Mouse (Mus musculus) myocyte (in vitro differentiated cells): ENCODE results near the gene Chuk. TPM values are rescaled to one million over a fixed set of nuclear protein-coding genes. Genes with fewer than 3 reads are reported as not detected.
"Not testable (repeated sequence)": the region's sequence is repeated elsewhere in the genome, so short reads cannot be mapped to it uniquely, and the experiment has no call there.

Experiments used
- H3K27me3 ChIP-seq: one replicate; pipeline ENCODE4 v1.6.1; 2011; ENCODE audit not compliant: control insufficient read depth, insufficient read depth, insufficient read length
- H3K36me3 ChIP-seq: one replicate; pipeline ENCODE4 v1.6.1; 2011; ENCODE audit not compliant: control insufficient read depth, insufficient read depth
- H3K4me2 ChIP-seq: one replicate; pipeline ENCODE4 v1.6.1; 2011; ENCODE audit warnings: low read depth, control low read depth
- H3K4me3 ChIP-seq: one replicate; pipeline ENCODE4 v1.5.1; 2011; ENCODE audit warnings: mild to moderate bottlenecking, control low read depth, moderate library complexity
- H3K79me2 ChIP-seq: one replicate; pipeline ENCODE4 v1.6.1; 2011; ENCODE audit not compliant: control insufficient read depth, insufficient read depth
- H3ac ChIP-seq: one replicate; pipeline ENCODE4 v1.6.1; 2011; ENCODE audit not compliant: control insufficient read depth, insufficient read length
- CEBPB ChIP-seq: IDR thresholded peaks from 2 replicates; pipeline ENCODE4 v1.6.1; 2011; ENCODE audit warnings: mild to moderate bottlenecking, moderate library complexity; ENCODE audit not compliant: poor library complexity, insufficient read depth, severe bottlenecking
- E2F4 ChIP-seq: IDR thresholded peaks from one replicate; pipeline ENCODE4 v1.6.1; 2011; ENCODE audit warnings: mild to moderate bottlenecking, control low read depth, moderate library complexity; ENCODE audit not compliant: insufficient read depth
- MAX ChIP-seq: IDR thresholded peaks from one replicate; pipeline ENCODE4 v1.6.1; 2011; ENCODE audit warnings: low read depth, mild to moderate bottlenecking, control low read depth
- MYOD1 ChIP-seq, 3 experiments: IDR thresholded peaks; one replicate each; pipeline ENCODE4 v1.6.1; 2011; ENCODE audit warnings: control low read depth in 2 of 3, low read depth in 2 of 3, mild to moderate bottlenecking in 2 of 3, moderate library complexity in 1 of 3; ENCODE audit not compliant: insufficient read length in 2 of 3, control insufficient read depth in 1 of 3
- MYOG ChIP-seq, 3 experiments: IDR thresholded peaks; one replicate each; pipeline ENCODE4 v1.6.1; 2011; ENCODE audit warnings: control low read depth in 2 of 3, low read depth in 2 of 3, mild to moderate bottlenecking in 2 of 3; ENCODE audit not compliant: insufficient read length in 2 of 3, control insufficient read depth in 1 of 3, insufficient read depth in 1 of 3
- POLR2A ChIP-seq: IDR thresholded peaks from one replicate; pipeline ENCODE4 v1.6.1; 2011; ENCODE audit warnings: low read depth, mild to moderate bottlenecking, control low read depth, moderate library complexity; ENCODE audit not compliant: insufficient read length
- POLR2AphosphoS2 ChIP-seq: IDR thresholded peaks from one replicate; pipeline ENCODE4 v1.6.1; 2011; ENCODE audit warnings: low read depth, control low read depth; ENCODE audit not compliant: insufficient read length
- REST ChIP-seq: IDR thresholded peaks from one replicate; pipeline ENCODE4 v1.6.1; 2011; ENCODE audit warnings: mild to moderate bottlenecking, control low read depth, moderate library complexity; ENCODE audit not compliant: insufficient read depth, insufficient read length
- SRF ChIP-seq: IDR thresholded peaks from one replicate; pipeline ENCODE4 v1.6.1; 2011; ENCODE audit warnings: low read depth; ENCODE audit not compliant: control insufficient read depth, insufficient read length
- TCF12 ChIP-seq: IDR thresholded peaks from one replicate; pipeline ENCODE4 v1.6.1; 2011; ENCODE audit warnings: mild to moderate bottlenecking, control low read depth; ENCODE audit not compliant: poor library complexity, insufficient read depth, severe bottlenecking
- TCF3 ChIP-seq: IDR thresholded peaks from one replicate; pipeline ENCODE4 v1.6.1; 2011; ENCODE audit warnings: low read depth, control low read depth; ENCODE audit not compliant: insufficient read length
- USF1 ChIP-seq: IDR thresholded peaks from one replicate; pipeline ENCODE4 v1.6.1; 2011; ENCODE audit warnings: low read depth, mild to moderate bottlenecking, control low read depth, moderate library complexity
- polyA plus RNA-seq: library from polyadenylated mRNA; unstranded; fragments of >200 nt; fragmentation: generic; extraction: Trizol; gene quantifications from one replicate; pipeline ENCODE4 v1.2.1, GENCODE M21; 2012; ENCODE audit warnings: missing spikeins

Gene Chuk
- polyA plus RNA-seq, 1 experiment: 12.2 TPM

- no peak for TF ChIP-seq MAX
- TF ChIP-seq E2F4: no peak
- TF ChIP-seq USF1: no peak
- TF ChIP-seq TCF3: no peak
- no peak for TF ChIP-seq MYOD1 (IDR thresholded peaks at IDR 0.05; ENCODE audit: control insufficient read depth in 1 of 3, insufficient read length in 2 of 3, low read depth in 2 of 3)
- TF ChIP-seq MYOG (IDR thresholded peaks at IDR 0.05; ENCODE audit: control insufficient read depth in 1 of 3, insufficient read depth in 1 of 3, insufficient read length in 2 of 3, low read depth in 2 of 3): no peak
- TF ChIP-seq SRF: no peak
- no peak for TF ChIP-seq TCF12
- TF ChIP-seq CEBPB: no peak
- no peak for TF ChIP-seq POLR2A
- no peak for TF ChIP-seq POLR2AphosphoS2
- no peak for TF ChIP-seq REST
- H3K27me3 ChIP-seq: no peaks in the 10 kb centered on the region
- peaks cover 32% of the 10 kb centered on the region for H3K36me3 ChIP-seq
- no peak overlapping the region for H3ac ChIP-seq
- H3K4me3 ChIP-seq: no peak overlapping the region
- H3K4me2 ChIP-seq: no peak overlapping the region
- peaks cover under 1% of the 10 kb centered on the region for H3K79me2 ChIP-seq
Measured at GRCm38 (mm10) chr19:44127729-44128497, 20.6 kb upstream of the Chuk start.

DNA sequence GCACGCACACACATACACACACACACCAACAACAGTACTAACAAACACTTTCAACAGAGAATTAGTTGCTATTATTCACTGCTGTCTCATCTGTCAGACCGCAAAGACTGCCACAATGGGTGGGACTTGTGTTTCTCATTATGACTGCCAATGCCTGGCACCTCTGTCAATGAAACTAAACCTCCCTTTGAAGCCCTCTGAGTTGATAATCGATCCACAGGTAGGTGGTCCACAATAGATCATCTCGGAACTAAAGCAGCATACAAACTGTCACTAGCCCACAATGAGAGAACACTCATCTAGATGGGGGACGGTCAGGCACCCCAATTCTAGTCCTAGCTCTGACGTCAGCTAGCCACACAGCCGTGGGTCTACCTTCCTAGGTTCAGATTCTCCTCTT, 13.9 kb upstream of the Chuk start:
- H3K36me3 ChIP-seq: peaks cover 47% of the 10 kb centered on the region
- no peak overlapping the region for H3K4me3 ChIP-seq
- no peak for TF ChIP-seq TCF3
- no peak for TF ChIP-seq SRF
- TF ChIP-seq E2F4: no peak
- TF ChIP-seq MYOG (IDR thresholded peaks at IDR 0.05; ENCODE audit: control insufficient read depth in 1 of 3, insufficient read depth in 1 of 3, insufficient read length in 2 of 3, low read depth in 2 of 3): no peak
- TF ChIP-seq MAX: no peak
- TF ChIP-seq MYOD1 (IDR thresholded peaks at IDR 0.05; ENCODE audit: control insufficient read depth in 1 of 3, insufficient read length in 2 of 3, low read depth in 2 of 3): no peak
- H3K4me2 ChIP-seq: no peak overlapping the region
- no peak overlapping the region for H3ac ChIP-seq
- H3K79me2 ChIP-seq: no peaks in the 10 kb centered on the region
- H3K27me3 ChIP-seq: no peaks in the 10 kb centered on the region

DNA sequence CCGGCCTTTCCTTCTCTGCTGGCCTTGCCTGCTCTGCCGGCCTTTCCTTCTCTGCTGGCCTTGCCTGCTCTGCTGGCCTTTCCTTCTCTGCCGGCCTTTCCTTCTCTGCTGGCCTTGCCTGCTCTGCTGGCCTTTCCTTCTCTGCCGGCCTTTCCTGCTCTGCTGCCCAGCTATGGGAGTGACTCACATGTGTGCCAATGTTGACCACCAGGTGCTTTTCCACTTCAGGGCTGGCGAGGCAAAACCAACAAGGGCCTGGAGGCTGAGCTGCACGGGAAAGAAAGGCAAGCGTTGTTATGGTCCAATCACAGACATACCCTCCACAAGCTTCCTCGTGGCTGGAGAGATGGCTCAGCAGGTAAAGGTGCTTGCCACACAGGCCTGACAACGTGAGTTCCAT, 13.4 kb upstream of the Chuk start:
- not testable (repeated sequence) for H3ac ChIP-seq, H3K79me2 ChIP-seq, H3K4me3 ChIP-seq, H3K4me2 ChIP-seq, H3K27me3 ChIP-seq
- H3K36me3 ChIP-seq: peaks cover 51% of the 10 kb centered on the region

DNA sequence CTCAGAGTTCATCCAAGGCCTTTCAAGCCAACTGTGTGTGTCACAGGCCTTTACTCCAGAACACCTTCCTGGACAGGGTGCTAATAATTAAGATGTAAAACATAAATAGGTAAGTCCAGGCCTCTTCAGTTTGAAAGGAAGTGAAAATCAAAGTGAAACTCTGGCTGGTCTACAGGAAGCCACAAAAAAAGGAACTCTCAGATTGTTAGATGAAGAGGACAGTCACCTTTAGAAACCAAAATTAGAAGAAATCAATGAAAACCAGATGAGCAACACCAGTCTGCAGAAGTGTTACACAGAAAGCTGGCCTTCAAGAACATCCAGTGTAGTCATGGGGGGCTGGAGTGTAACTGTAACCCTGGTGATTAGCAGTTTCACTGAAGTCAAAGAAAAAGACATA, 10.5 kb upstream of the Chuk start:
- Histone ChIP-seq H3K27me3 (no peaks in the 10 kb centered on the region), H3K4me2 (no peak overlapping the region), H3ac (no peak overlapping the region), H3K36me3 (peaks cover 39% of the 10 kb centered on the region), H3K4me3 (no peak overlapping the region), H3K79me2 (no peaks in the 10 kb centered on the region)
- TF ChIP-seq CEBPB (no peak), MYOD1 (IDR thresholded peaks at IDR 0.05; ENCODE audit: control insufficient read depth in 1 of 3, insufficient read length in 2 of 3, low read depth in 2 of 3) (no peak), MYOG (IDR thresholded peaks at IDR 0.05; ENCODE audit: control insufficient read depth in 1 of 3, insufficient read depth in 1 of 3, insufficient read length in 2 of 3, low read depth in 2 of 3) (no peak), USF1 (no peak), MAX (no peak), SRF (no peak), POLR2A (no peak), E2F4 (no peak), TCF12 (no peak), TCF3 (no peak), REST (no peak)

DNA sequence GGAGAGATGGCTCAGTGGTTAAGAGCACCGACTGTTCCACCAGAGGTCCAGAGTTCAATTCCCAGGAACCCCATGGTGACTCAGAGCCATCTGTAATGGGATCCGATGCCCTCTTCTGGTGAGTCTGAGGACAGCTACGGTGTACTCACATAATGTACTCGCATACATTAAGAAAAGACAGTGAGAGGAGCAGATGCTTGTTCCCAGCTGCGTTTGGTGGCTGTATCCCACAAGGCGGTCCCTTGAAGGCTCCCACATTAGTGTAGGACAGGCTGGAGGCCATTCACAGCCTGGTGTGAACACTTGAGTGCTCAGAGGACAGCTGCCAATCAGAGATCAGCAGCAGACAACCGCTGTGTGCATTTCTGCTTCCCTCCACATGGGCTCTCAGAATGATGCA, 4.4 kb upstream of the Chuk start:
- Histone ChIP-seq H3K79me2 (peaks cover 5% of the 10 kb centered on the region), H3K4me3 (no peak overlapping the region), H3ac (no peak overlapping the region), H3K36me3 (peaks cover 21% of the 10 kb centered on the region), H3K4me2 (no peak overlapping the region), H3K27me3 (no peaks in the 10 kb centered on the region)
- TF ChIP-seq SRF: no peak
- TF ChIP-seq USF1: no peak
- no peak for TF ChIP-seq REST
- TF ChIP-seq POLR2AphosphoS2: no peak
- no peak for TF ChIP-seq E2F4
- TF ChIP-seq TCF3: no peak
- TF ChIP-seq CEBPB: no peak

DNA sequence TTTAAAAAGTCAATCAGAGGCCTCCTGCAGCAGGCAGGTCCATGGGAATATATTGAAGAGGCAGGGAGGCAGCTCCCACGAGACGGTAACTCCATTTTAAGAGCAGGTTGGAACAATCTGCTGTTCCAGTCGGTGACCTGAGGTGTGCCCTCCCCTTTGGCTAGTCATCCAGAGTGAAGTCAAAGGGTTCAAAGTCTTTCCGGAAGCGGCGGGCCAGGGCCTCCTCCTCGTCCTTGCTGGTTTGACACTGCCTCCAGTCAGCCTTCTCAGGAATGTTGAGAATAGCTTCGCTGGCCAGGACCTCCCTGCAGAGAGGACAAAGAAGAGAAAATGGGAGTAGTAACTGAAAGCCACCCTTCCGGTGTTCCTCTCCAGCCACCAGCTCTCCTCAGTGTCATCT, 3.1 kb upstream of the Chuk start:
- no peaks in the 10 kb centered on the region for H3K27me3 ChIP-seq
- no peak overlapping the region for H3ac ChIP-seq
- H3K4me3 ChIP-seq: no peak overlapping the region
- TF ChIP-seq MYOG (IDR thresholded peaks at IDR 0.05; ENCODE audit: control insufficient read depth in 1 of 3, insufficient read depth in 1 of 3, insufficient read length in 2 of 3, low read depth in 2 of 3) (no peak), POLR2AphosphoS2 (no peak)
- peaks cover 13% of the 10 kb centered on the region for H3K36me3 ChIP-seq
- no peak overlapping the region for H3K4me2 ChIP-seq
- peaks cover 18% of the 10 kb centered on the region for H3K79me2 ChIP-seq
